Mouse (Mus musculus) CH12.LX (cell line): ENCODE results near the gene Nrf1. TPM values are rescaled to one million over a fixed set of nuclear protein-coding genes. Genes with fewer than 3 reads are reported as not detected.

Source experiments
- DNase-seq: peaks from one replicate; pipeline ENCODE4 v3.0.0-alpha.2; 2013; ENCODE audit errors: extremely low read depth
- H3K27ac ChIP-seq: 2 replicates; pipeline ENCODE4 v1.5.1; 2012; ENCODE audit warnings: low read depth, mild to moderate bottlenecking, control low read depth, moderate library complexity; ENCODE audit not compliant: insufficient read depth
- H3K27me3 ChIP-seq: replicated peaks from 2 replicates; pipeline ENCODE3; 2012; ENCODE audit warnings: inconsistent platforms
- H3K36me3 ChIP-seq, 2 experiments: replicated peaks in 1 of 2; 2 replicates each; pipeline versions ENCODE3 to v1.6.1; 2012; ENCODE audit warnings: inconsistent platforms in 1 of 2, low read length in 1 of 2, mild to moderate bottlenecking in 1 of 2, mixed read lengths in 1 of 2, moderate library complexity in 1 of 2; ENCODE audit not compliant: control insufficient read depth in 1 of 2, insufficient read depth in 1 of 2
- H3K4me1 ChIP-seq, 2 experiments: 2 replicates each; pipeline ENCODE4 v1.6.1; 2012; ENCODE audit warnings: inconsistent platforms in 1 of 2, moderate library complexity in 1 of 2; ENCODE audit not compliant: insufficient read depth in 2 of 2, control insufficient read depth in 1 of 2
- H3K4me2 ChIP-seq: 2 replicates; pipeline ENCODE4 v1.6.1; 2012; ENCODE audit warnings: low read depth, mild to moderate bottlenecking, control low read depth; ENCODE audit not compliant: poor library complexity, insufficient read depth, severe bottlenecking
- H3K4me3 ChIP-seq, 3 experiments: fragments of 150-350 bp in 1 of 3; sonication (generic) in 1 of 3; replicated peaks in 1 of 3; 2 replicates each; pipeline versions ENCODE3 to v1.5.1; 2011 to 2012; ENCODE audit warnings: low read depth in 2 of 3, low read length in 2 of 3, mild to moderate bottlenecking in 2 of 3, moderate library complexity in 2 of 3, control low read depth in 1 of 3, improper control_type of control experiment in 1 of 3, inconsistent platforms in 1 of 3, mixed read lengths in 1 of 3; ENCODE audit not compliant: poor library complexity in 1 of 3
- H3K79me2 ChIP-seq: replicated peaks from 2 replicates; pipeline ENCODE4 v1.6.1; 2012; ENCODE audit warnings: mild to moderate bottlenecking, moderate library complexity; ENCODE audit not compliant: control insufficient read depth, poor library complexity, insufficient read depth, severe bottlenecking; ENCODE audit errors: extremely low read depth
- H3K9ac ChIP-seq: 2 replicates; pipeline ENCODE4 v1.6.1; 2012; ENCODE audit warnings: low read depth, mild to moderate bottlenecking, control low read depth, moderate library complexity; ENCODE audit not compliant: insufficient read depth
- H3K9me3 ChIP-seq: replicated peaks from 2 replicates; pipeline ENCODE3; 2012; ENCODE audit warnings: low read length, inconsistent platforms, mixed read lengths
- CHD1 ChIP-seq: IDR thresholded peaks from 2 replicates; pipeline ENCODE4 v1.6.1; 2012; ENCODE audit warnings: low read depth, low read length, improper control_type of control experiment, inconsistent platforms
- CHD2 ChIP-seq: IDR thresholded peaks from 2 replicates; pipeline ENCODE4 v1.6.1; 2011; ENCODE audit warnings: low read length, improper control_type of control experiment
- E2F4 ChIP-seq: IDR thresholded peaks from 2 replicates; pipeline ENCODE4 v1.6.1; 2011; ENCODE audit warnings: low read depth, low read length, improper control_type of control experiment; ENCODE audit not compliant: insufficient replicate concordance
- EP300 ChIP-seq: IDR thresholded peaks from 2 replicates; pipeline ENCODE4 v1.6.1; 2011; ENCODE audit warnings: low read length, improper control_type of control experiment
- IRF4 ChIP-seq: IDR thresholded peaks from 2 replicates; pipeline ENCODE4 v1.6.1; 2014; ENCODE audit warnings: low read depth, mild to moderate bottlenecking, inconsistent platforms, low read length, improper control_type of control experiment
- JUN ChIP-seq: IDR thresholded peaks from 2 replicates; pipeline ENCODE4 v1.6.1; 2011; ENCODE audit warnings: low read depth, mild to moderate bottlenecking, low read length, improper control_type of control experiment, moderate library complexity; ENCODE audit not compliant: insufficient read depth
- JUND ChIP-seq: conservative IDR thresholded peaks from 2 replicates; pipeline ENCODE4 v1.6.1; 2011; ENCODE audit warnings: low read depth, low read length, improper control_type of control experiment
- MAX ChIP-seq: IDR thresholded peaks from 2 replicates; pipeline ENCODE4 v1.6.1; 2011; ENCODE audit warnings: low read length, improper control_type of control experiment
- MEF2A ChIP-seq: IDR thresholded peaks from 2 replicates; pipeline ENCODE4 v1.6.1; 2014; ENCODE audit warnings: low read depth, mild to moderate bottlenecking, inconsistent platforms, low read length, improper control_type of control experiment, borderline replicate concordance
- MYC ChIP-seq: IDR thresholded peaks from 2 replicates; pipeline ENCODE4 v1.6.1; 2011; ENCODE audit warnings: low read depth, mild to moderate bottlenecking, improper control_type of control experiment, low read length
- NRF1 ChIP-seq: IDR thresholded peaks from 2 replicates; pipeline ENCODE4 v1.6.1; 2014; ENCODE audit warnings: low read depth, mild to moderate bottlenecking, inconsistent platforms, low read length, improper control_type of control experiment, moderate library complexity
- PAX5 ChIP-seq: IDR thresholded peaks from 2 replicates; pipeline ENCODE4 v1.6.1; 2012; ENCODE audit warnings: low read length, inconsistent platforms, mixed read lengths
- SIN3A ChIP-seq: IDR thresholded peaks from 2 replicates; pipeline ENCODE4 v1.6.1; 2012; ENCODE audit warnings: low read length, improper control_type of control experiment, inconsistent platforms
- SMC3 ChIP-seq: IDR thresholded peaks from 2 replicates; pipeline ENCODE4 v1.6.1; 2011; ENCODE audit warnings: low read depth, low read length, improper control_type of control experiment
- USF1 ChIP-seq: IDR thresholded peaks from 2 replicates; pipeline ENCODE4 v1.6.1; 2014; ENCODE audit warnings: low read depth, mild to moderate bottlenecking, inconsistent platforms, low read length, improper control_type of control experiment
- USF2 ChIP-seq: conservative IDR thresholded peaks from 2 replicates; pipeline ENCODE4 v1.6.1; 2011; ENCODE audit warnings: low read depth, low read length, improper control_type of control experiment
- ZMIZ1 ChIP-seq: IDR thresholded peaks from 2 replicates; pipeline ENCODE4 v1.6.1; 2012; ENCODE audit warnings: low read depth, mild to moderate bottlenecking, inconsistent platforms, low read length, improper control_type of control experiment
- ZNF384 ChIP-seq: IDR thresholded peaks from 2 replicates; pipeline ENCODE4 v1.6.1; 2012; ENCODE audit warnings: low read depth, low read length, improper control_type of control experiment, inconsistent platforms
- dilution Hi-C: fragments of 300-500 bp; cut with MboI; formaldehyde crosslinking; loops from 2 replicates; pipeline ENCODE4 v1.14.3; 2020; ENCODE audit warnings: low sequenced_read_pairs; ENCODE audit not compliant: extremely low pct_unique_long_range_greater_than_20kb, extremely low pct_ligation_motif_present
- in situ Hi-C: fragments of 300-500 bp; cut with MboI; formaldehyde crosslinking; loops from 3 replicates; pipeline ENCODE4 v1.14.3; 2019; ENCODE audit warnings: low sequenced_read_pairs, low pct_ligation_motif_present, low pct_unique_long_range_greater_than_20kb, mixed read lengths
- polyA plus RNA-seq: library from polyadenylated mRNA; unstranded; fragments of >175 nt; gene quantifications from 2 replicates; pipeline ENCODE4 v1.2.1, GENCODE M21; 2012; ENCODE audit warnings: low read depth; ENCODE audit not compliant: insufficient read length
- total RNA-seq, 2 experiments: library from RNA; depleted of rRNA; stranded (reverse); fragments of 300-350 nt in 1 of 2; fragments of >200 nt in 1 of 2; gene quantifications; 2 replicates each; pipeline ENCODE4 v1.2.3; 2012 to 2014

Nrf1 gene
- total and polyA plus RNA-seq, 3 experiments = 43.6 to 74.6 (median 51.3) TPM

DNA sequence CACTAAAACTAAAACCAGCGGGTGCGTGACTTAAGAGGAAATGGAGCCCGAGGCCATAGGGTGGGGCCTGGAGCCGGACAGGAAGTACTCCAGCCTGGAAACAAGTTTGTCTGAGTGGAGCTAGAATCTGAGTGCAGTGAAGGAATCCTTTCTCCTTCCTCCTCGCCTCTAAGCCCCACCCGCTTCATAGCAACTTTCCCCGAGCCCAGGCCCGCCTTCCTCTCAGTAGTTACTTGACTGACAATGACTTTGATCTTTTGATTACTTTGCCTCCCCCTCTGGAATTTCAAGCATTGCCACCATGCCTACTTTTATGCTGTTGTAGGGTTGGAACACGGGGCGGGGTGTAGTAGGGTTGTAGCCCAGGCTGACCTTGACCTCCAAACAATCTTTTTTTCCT is 21.0 kb upstream of the Nrf1 start (continued):
- TF ChIP-seq IRF4 = no peak

DNA sequence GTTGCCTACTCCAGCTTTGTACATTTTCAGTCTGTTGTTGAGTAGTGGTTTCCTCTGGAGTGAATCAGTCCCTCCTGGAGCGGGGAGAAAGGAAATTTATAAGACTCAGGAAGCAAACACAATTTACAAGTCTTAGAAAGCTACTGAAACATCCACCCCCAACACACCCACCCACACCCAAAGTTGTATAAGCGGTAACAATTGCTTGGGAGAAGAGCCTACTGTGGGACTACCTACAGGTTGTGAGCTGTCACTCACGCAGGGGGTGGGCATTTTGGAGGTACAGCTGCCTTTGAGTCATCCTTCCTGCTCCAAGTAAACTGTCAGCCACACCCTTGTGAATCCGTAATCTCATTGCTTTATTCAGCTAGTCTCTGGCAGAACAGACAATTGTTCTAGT is 19.4 kb upstream of the Nrf1 start:
- Histone ChIP-seq H3K36me3 (no peaks in the 10 kb centered on the region), H3K9ac (no peak overlapping the region), H3K4me3 (no peak overlapping the region), H3K27ac (no peak overlapping the region), H3K9me3 (no peaks in the 10 kb centered on the region), H3K79me2 (no peaks in the 10 kb centered on the region), H3K27me3 (no peaks in the 10 kb centered on the region), H3K4me2 (no peak overlapping the region), H3K4me1 (peaks cover 0 to 4% of the 10 kb centered on the region in 2 experiments; a peak in 1 of 4 replicates)
- in situ Hi-C loops = no loop called here
- no peak for TF ChIP-seq SIN3A
- TF ChIP-seq NRF1 = no peak
- TF ChIP-seq ZNF384 = no peak
- no peak for TF ChIP-seq JUN
- no peak for TF ChIP-seq USF1
- TF ChIP-seq CHD2 = no peak
- no peak for TF ChIP-seq MYC
- no peak for TF ChIP-seq E2F4
- TF ChIP-seq MAX = no peak
- no peak for TF ChIP-seq MEF2A
- TF ChIP-seq SMC3 = no peak
- no peak for TF ChIP-seq ZMIZ1
- no peak for TF ChIP-seq USF2
- TF ChIP-seq PAX5 = no peak
- TF ChIP-seq CHD1 = no peak
- dilution Hi-C loops = no loop called here
- DNase-seq = no peak

- no peak overlapping the region for H3K27ac ChIP-seq
- in situ Hi-C loops = no loop called here
- peaks cover 0 to 3% of the 10 kb centered on the region in 2 experiments; a peak in 1 of 4 replicates for H3K4me1 ChIP-seq
- H3K36me3 ChIP-seq = no peaks in the 10 kb centered on the region
- H3K27me3 ChIP-seq = no peaks in the 10 kb centered on the region
- dilution Hi-C loops = no loop called here
- no peak for DNase-seq
- TF ChIP-seq JUND (no peak), EP300 (no peak), CHD1 (no peak)
- no peaks in the 10 kb centered on the region for H3K79me2 ChIP-seq
- no peak overlapping the region for H3K4me3 ChIP-seq
- no peaks in the 10 kb centered on the region for H3K9me3 ChIP-seq
- no peak overlapping the region for H3K4me2 ChIP-seq
- no peak overlapping the region for H3K9ac ChIP-seq
Observed at GRCm38 (mm10) chr6:30035112-30035511, 12.7 kb upstream of the Nrf1 start.
